Mouse (Mus musculus): ENCODE measurements around the gene Stra6.

DNA sequence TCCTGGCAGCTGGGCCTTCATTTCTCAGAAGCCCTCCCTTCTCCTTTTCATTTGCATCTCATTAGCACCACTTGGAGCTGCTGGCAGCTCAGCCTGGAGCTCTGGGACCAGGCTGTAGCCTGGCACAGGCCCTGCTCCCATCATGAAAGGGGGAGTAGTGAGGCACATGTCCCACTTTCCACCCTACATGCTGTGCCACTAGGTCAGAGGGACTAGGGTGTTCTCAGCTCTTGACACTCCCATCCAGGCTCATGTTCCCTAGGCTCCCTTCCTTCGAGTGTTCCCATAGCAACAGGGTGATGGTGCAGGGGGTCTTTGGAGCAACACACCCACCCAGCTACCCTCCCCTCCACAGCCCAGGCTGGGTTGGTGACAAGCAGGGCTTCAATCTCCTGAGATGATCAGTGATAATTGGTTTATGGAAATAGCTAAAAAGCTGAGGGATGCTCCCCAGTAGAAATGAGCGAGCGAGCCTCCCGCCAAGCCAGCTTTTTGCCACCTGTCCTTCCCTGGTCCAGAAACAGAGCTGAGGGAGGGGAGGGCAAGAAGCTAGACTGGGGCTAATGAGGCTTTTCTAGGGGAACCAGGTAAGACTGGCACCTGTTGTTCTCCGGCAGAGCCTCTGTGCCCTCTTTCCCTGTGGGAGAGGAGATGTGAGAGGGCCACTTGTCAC, 33.2 kb downstream of the Stra6 start:
- TF ChIP-seq USF1 (IDR thresholded peaks at IDR 0.05; ENCODE audit: low read depth) (no peak), CTCF (IDR thresholded peaks at IDR 0.05; ENCODE audit: control insufficient read depth, insufficient read depth, insufficient read length) (no peak)
